14 mouse cellular contexts compared by ENCODE assay signal in genomic region chr13:101980171-101980835, GRCm38 (mm10).
DNase-seq lines count a peak whose midpoint lies in the region; ATAC-seq and TF ChIP-seq lines count a peak whose summit lies in the region.
"Had no signal": no experiment of that assay in that cellular context is flagged by ENCODE, and none has a peak within 500 bp of the region (broad histone marks: within the 10 kb centered on the region; RNA-seq: fewer than 3 reads in every experiment).

No protein-coding gene starts in this region.

- intact Hi-C loops in gastrocnemius, adult 2 months (cut with DNase I) = no loop called here
- intact Hi-C loops in left cerebral cortex, postnatal 4 days (cut with DNase I) = no loop called here

- H3K36me3 ChIP-seq in kidney, embryonic 16.5 days (ENCODE audit: insufficient read depth, low read length) = no peaks in the 10 kb centered on the region
- H3K36me3 ChIP-seq: G1E; limb, embryonic 13.5 days; midbrain, embryonic 12.5 days had no signal

- no peak overlapping the region for H3K9ac ChIP-seq in kidney, embryonic 16.5 days (replicated peaks; ENCODE audit: low read length)
- H3K9ac ChIP-seq: limb, embryonic 13.5 days; midbrain, embryonic 12.5 days had no signal

- WGBS in kidney, embryonic 16.5 days = 65% methylated on average over 4 of the region's 4 CpGs

- no peak overlapping the region for H3K4me3 ChIP-seq in kidney, embryonic 16.5 days (ENCODE audit: low read length)
- H3K4me3 ChIP-seq in gastrocnemius, adult 2 months = no peak overlapping the region
- H3K4me3 ChIP-seq: limb, embryonic 13.5 days; midbrain, embryonic 12.5 days had no signal

- H3K4me2 ChIP-seq in kidney, embryonic 16.5 days (replicated peaks; ENCODE audit: low read depth, low read length) = no peak overlapping the region
- H3K4me2 ChIP-seq: limb, embryonic 13.5 days; midbrain, embryonic 12.5 days had no signal

- H3K27me3 ChIP-seq in kidney, embryonic 16.5 days (ENCODE audit: insufficient read depth, low read length) = no peaks in the 10 kb centered on the region
- H3K27me3 ChIP-seq: limb, embryonic 13.5 days; midbrain, embryonic 12.5 days had no signal

- no peaks in the 10 kb centered on the region for H3K4me1 ChIP-seq in kidney, embryonic 16.5 days (ENCODE audit: insufficient read depth, low read length)
- H3K4me1 ChIP-seq: limb, embryonic 13.5 days; midbrain, embryonic 12.5 days had no signal

- TF ChIP-seq CTCF in gastrocnemius, adult 2 months (IDR thresholded peaks at IDR 0.05) = no peak

- DNase-seq in adrenal gland, adult 2 months = peak; percentile 36
- DNase-seq in adrenal gland, adult 8-10 months = no peak
- DNase-seq in kidney, adult 9 months = peak; percentile 16
- peak; percentile 39 for DNase-seq in gastrocnemius, adult 2 months
- peak; percentile 45 to 56 for DNase-seq in lung, postnatal 4 days
- no peak for DNase-seq in left cerebral cortex, postnatal 4 days
- DNase-seq: cerebellum, adult 18-20 months; layer of hippocampus, adult 9-11 months had no signal

- ATAC-seq in kidney, embryonic 16.5 days (ENCODE audit: low FRiP score, low TSS enrichment) = no peak
- ATAC-seq in monocyte, adult 5-6 weeks (replicated peaks; ENCODE audit: insufficient number of reproducible peaks, low FRiP score, low TSS enrichment, poor library complexity, severe bottlenecking) = no peak
- ATAC-seq: intestine, embryonic 16.5 days had no signal

- no peak overlapping the region for H3K27ac ChIP-seq in kidney, embryonic 16.5 days (ENCODE audit: low read length)
- H3K27ac ChIP-seq in gastrocnemius, adult 2 months = peak overlapping the region; percentile 56
- H3K27ac ChIP-seq: limb, embryonic 13.5 days; midbrain, embryonic 12.5 days had no signal

- H3K9me3 ChIP-seq in kidney, embryonic 16.5 days (ENCODE audit: low read length) = peaks cover 5% of the 10 kb centered on the region; the same call in 1 of the 2 replicates
- H3K9me3 ChIP-seq: G1E had no signal

Comparison
In these comparisons a context has a peak if more than half of its experiments do, and no peak if none do; other contexts are left out.
1. DNase-seq: peak in adrenal gland, adult 2 months (single experiment), kidney, adult 9 months (single experiment), gastrocnemius, adult 2 months (single experiment) and lung, postnatal 4 days (2 of 2); none in adrenal gland, adult 8-10 months (single experiment) and left cerebral cortex, postnatal 4 days (single experiment).